8 mouse cellular contexts compared by ENCODE assay signal in genomic region chr11:54112920-54113319, GRCm38 (mm10). TPM values are rescaled to one million over a fixed set of nuclear protein-coding genes. Genes with fewer than 3 reads are reported as not detected.
DNase-seq lines count a peak whose midpoint lies in the region; ATAC-seq and TF ChIP-seq lines count a peak whose summit lies in the region.

No protein-coding gene starts in this region.

- no peaks in the 10 kb centered on the region for H3K9me3 ChIP-seq in lung, embryonic 14.5 days (ENCODE audit: low read depth, low read length)

- no peaks in the 10 kb centered on the region for H3K27me3 ChIP-seq in cerebellum, adult 2 months (ENCODE audit: control insufficient read depth, insufficient read depth, low read length)
- no peaks in the 10 kb centered on the region for H3K27me3 ChIP-seq in lung, embryonic 14.5 days (ENCODE audit: insufficient read depth, low read length)

- WGBS in cerebellum, adult 2 months, result 65% methylated on average over 10 of the region's 10 CpGs
- WGBS in lung, embryonic 14.5 days, result under 1% methylated on average over 10 of the region's 10 CpGs

- H3K4me1 ChIP-seq in cerebellum, adult 2 months (ENCODE audit: control insufficient read depth, insufficient read depth, low read length), result peaks cover 27% of the 10 kb centered on the region
- peaks cover 18% of the 10 kb centered on the region for H3K4me1 ChIP-seq in lung, embryonic 14.5 days (ENCODE audit: insufficient read depth)

- H3K36me3 ChIP-seq in lung, embryonic 14.5 days (ENCODE audit: insufficient read depth), result peaks cover 6% of the 10 kb centered on the region

- no peak overlapping the region for H3K27ac ChIP-seq in cerebellum, adult 2 months (ENCODE audit: insufficient read depth, low read length)
- peak overlapping the region; percentile 93 for H3K27ac ChIP-seq in lung, embryonic 14.5 days (ENCODE audit: low read depth)

- ATAC-seq in hematopoietic stem cell, adult 5-6 weeks (replicated peaks in 1 of 2; ENCODE audit: insufficient read depth in 1 of 2, low FRiP score in 2 of 2, low TSS enrichment in 1 of 2, low read depth in 1 of 2, poor library complexity in 2 of 2, severe bottlenecking in 2 of 2), result peak; percentile 87 to 92
- peak; percentile 99 for ATAC-seq in lung, embryonic 14.5 days (ENCODE audit: insufficient read depth)

- TF ChIP-seq POLR2A in cerebellum, adult 2 months (IDR thresholded peaks at IDR 0.05; ENCODE audit: borderline replicate concordance, insufficient read depth, low read length), result no peak

- TF ChIP-seq CTCF in cerebellum, adult 2 months (IDR thresholded peaks at IDR 0.05; ENCODE audit: borderline replicate concordance, insufficient read depth, low read depth, low read length), result no peak
- TF ChIP-seq CTCF in lung, embryonic 14.5 days (IDR thresholded peaks at IDR 0.05; ENCODE audit: low read depth), result no peak

- peak; percentile 98 for DNase-seq in MN1 (ENCODE audit: low spot score)
- peak; percentile 51 to 67 for DNase-seq in cerebellum, adult 2 months
- peak; percentile 89 to 93 for DNase-seq in frontal cortex, adult 2 months (ENCODE audit: extremely low spot score in 1 of 2, low spot score in 1 of 2)
- peak; percentile 95 for DNase-seq in layer of hippocampus, adult 9-11 months
- peak; percentile 94 for DNase-seq in lung, embryonic 14.5 days
- peak; percentile 73 for DNase-seq in ovary, postnatal 10 days (ENCODE audit: low spot score)
- peak; percentile 74 to 95 for DNase-seq in urinary bladder, adult 18-20 months (ENCODE audit: low spot score in 2 of 2)

- peak overlapping the region; percentile 44 for H3K9ac ChIP-seq in lung, embryonic 14.5 days

- no peak overlapping the region for H3K4me3 ChIP-seq in cerebellum, adult 2 months (replicated peaks; ENCODE audit: insufficient read depth, low read depth, low read length)
- H3K4me3 ChIP-seq in lung, embryonic 14.5 days (ENCODE audit: low read depth, low read length), result peak overlapping the region; percentile 19

- peak overlapping the region; percentile 56 for H3K4me2 ChIP-seq in lung, embryonic 14.5 days

RNA-seq across cellular contexts. Expression of gene P4ha2, which starts 13.0 kb away (rescaled TPM):
- 13.6 and 14.2 TPM in 2 replicates for polyA plus RNA-seq in cerebellum, adult 2 months (2012; rRNA removed)
- polyA plus RNA-seq in frontal cortex, adult 2 months (2012; rRNA removed), result 20.5 and 27.1 TPM in 2 replicates
- not detected in 2 replicates for total RNA-seq in hematopoietic stem cell, adult 5-6 weeks (2017)
- polyA plus RNA-seq in lung, embryonic 14.5 days (2014; fragmentation: Nextera tagmentation; extraction: Ambion mirVana), result 26.0 and 28.4 TPM in 2 replicates

RNA-seq across cellular contexts. Expression of gene Pdlim4, which starts 44.1 kb away (rescaled TPM):
- 16.9 and 18.6 TPM in 2 replicates for polyA plus RNA-seq in cerebellum, adult 2 months (2012; rRNA removed)
- 22.6 and 24.7 TPM in 2 replicates for polyA plus RNA-seq in frontal cortex, adult 2 months (2012; rRNA removed)
- total RNA-seq in hematopoietic stem cell, adult 5-6 weeks (2017), result not detected in 2 replicates
- 12.1 and 12.6 TPM in 2 replicates for polyA plus RNA-seq in lung, embryonic 14.5 days (2014; fragmentation: Nextera tagmentation; extraction: Ambion mirVana)
